Mouse (Mus musculus) embryonic facial prominence, embryonic 11.5 days (tissue): ENCODE data around the gene Nccrp1. TPM values are rescaled to one million over a fixed set of nuclear protein-coding genes. Genes with fewer than 3 reads are reported as not detected.

Experiments used
- ATAC-seq: fragments of 200-750 bp; cut with Nextera tagmentation; replicated peaks from 2 replicates; pipeline ENCODE4 v1.8.0; 2017; ENCODE audit warnings: low read depth; ENCODE audit not compliant: insufficient number of reproducible peaks, low FRiP score, low TSS enrichment
- DNase-seq: peaks from one replicate; pipeline ENCODE4 v3.0.0-alpha.2; 2015; ENCODE audit warnings: low spot score
- H3K27ac ChIP-seq: fragments of 300-500 bp; sonication (generic); replicated peaks from 2 replicates; pipeline ENCODE4 v1.5.1; 2014; ENCODE audit warnings: mild to moderate bottlenecking, low read depth, low read length, control low read depth
- H3K27me3 ChIP-seq: fragments of 300-500 bp; sonication (generic); 2 replicates; pipeline ENCODE4 v1.6.1; 2014; ENCODE audit warnings: mild to moderate bottlenecking, low read length, moderate library complexity, mixed read lengths; ENCODE audit not compliant: control insufficient read depth, insufficient read depth
- H3K36me3 ChIP-seq: fragments of 300-500 bp; sonication (generic); replicated peaks from 2 replicates; pipeline ENCODE4 v1.6.1; 2014; ENCODE audit warnings: low read depth, mild to moderate bottlenecking, low read length, moderate library complexity, mixed read lengths; ENCODE audit not compliant: control insufficient read depth, insufficient read depth
- H3K4me1 ChIP-seq: fragments of 300-500 bp; sonication (generic); 2 replicates; pipeline ENCODE4 v1.6.1; 2014; ENCODE audit warnings: low read length, mixed read lengths; ENCODE audit not compliant: control insufficient read depth, insufficient read depth
- H3K4me2 ChIP-seq: fragments of 300-500 bp; sonication (generic); 2 replicates; pipeline ENCODE4 v1.6.1; 2014; ENCODE audit warnings: low read depth, mild to moderate bottlenecking, control low read depth, low read length, moderate library complexity
- H3K4me3 ChIP-seq: fragments of 300-500 bp; sonication (generic); 2 replicates; pipeline ENCODE4 v1.5.1; 2014; ENCODE audit warnings: low read depth, low read length, control low read depth
- H3K9ac ChIP-seq: fragments of 300-500 bp; sonication (generic); replicated peaks from 2 replicates; pipeline ENCODE4 v1.6.1; 2014; ENCODE audit warnings: mild to moderate bottlenecking, control low read depth, low read length
- H3K9me3 ChIP-seq: fragments of 300-500 bp; sonication (generic); replicated peaks from 2 replicates; pipeline ENCODE4 v1.6.1; 2016; ENCODE audit warnings: mild to moderate bottlenecking, low read length, inconsistent platforms, mixed read lengths; ENCODE audit not compliant: control insufficient read depth
- WGBS: fragments of 180-500 bp; shearing (Covaris S2); extraction: QIAGEN DNeasy Blood & Tissue Kit; methylation state at CpG from one replicate; pipeline ENCODE4 v1.1.7; 2014; 5-methylcytosine and 5-hydroxymethylcytosine counted together
- polyA plus RNA-seq: library from polyadenylated mRNA; unstranded; fragments of >200 nt; fragmentation: Nextera tagmentation; extraction: Ambion mirVana; gene quantifications from 2 replicates; pipeline ENCODE4 v1.2.1, GENCODE M21; 2014

Gene Nccrp1
- polyA plus RNA-seq, 1 experiment from 2014 or later: not detected

DNA sequence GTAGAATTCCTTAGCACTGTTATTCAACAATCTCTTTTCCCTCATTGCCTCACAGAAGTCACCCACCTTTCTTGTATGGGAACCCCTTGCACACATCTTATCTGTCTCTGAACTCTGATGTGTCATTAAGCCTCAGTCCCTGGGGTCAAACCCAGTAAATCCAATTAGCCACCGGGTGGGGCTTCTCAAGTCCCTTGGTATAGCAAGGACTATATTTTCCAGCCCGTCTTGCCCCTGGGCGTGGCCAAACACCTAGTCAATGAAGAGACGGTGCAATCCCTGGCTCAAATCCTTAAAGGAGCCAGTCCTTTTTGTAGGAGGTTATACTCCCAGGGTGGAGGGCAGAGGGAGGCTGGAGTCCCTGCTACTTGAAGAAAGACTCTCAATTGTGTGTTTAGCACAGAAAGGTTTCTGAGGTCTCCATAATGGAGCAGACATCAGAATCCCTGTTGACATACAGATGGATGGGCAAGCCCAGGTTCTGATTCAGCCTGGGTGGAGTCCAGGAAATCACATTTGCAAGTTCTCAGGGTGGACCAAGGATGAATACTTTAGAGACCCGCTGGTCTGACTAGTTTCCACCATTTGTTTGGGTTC lies 9.0 kb upstream of the Nccrp1 start:
- no peaks in the 10 kb centered on the region for H3K4me1 ChIP-seq
- no peak overlapping the region for H3K4me2 ChIP-seq
- no peaks in the 10 kb centered on the region for H3K9me3 ChIP-seq
- H3K4me3 ChIP-seq: no peak overlapping the region
- H3K27ac ChIP-seq: no peak overlapping the region
- WGBS: 21% methylated on average over 5 of the region's 5 CpGs
- no peak overlapping the region for H3K9ac ChIP-seq
- ATAC-seq: no peak
- H3K36me3 ChIP-seq: peaks cover 10% of the 10 kb centered on the region
- H3K27me3 ChIP-seq: no peaks in the 10 kb centered on the region
- no peak for DNase-seq

- Histone ChIP-seq H3K9me3 (no peaks in the 10 kb centered on the region), H3K4me2 (no peak overlapping the region), H3K4me3 (no peak overlapping the region), H3K27me3 (no peaks in the 10 kb centered on the region), H3K27ac (no peak overlapping the region), H3K4me1 (no peaks in the 10 kb centered on the region), H3K36me3 (no peaks in the 10 kb centered on the region), H3K9ac (no peak overlapping the region)
- WGBS: 85% methylated on average over 6 of the region's 6 CpGs
- DNase-seq (no peak), ATAC-seq (no peak)
Measured at GRCm38 (mm10) chr7:28553076-28553475, 6.0 kb upstream of the Nccrp1 start.

GRCm38 (mm10) chr7:28547628-28548027 lies 574 bp upstream of the Nccrp1 start:
- Histone ChIP-seq H3K4me1 (peaks cover 2% of the 10 kb centered on the region), H3K4me3 (peak overlapping the region; percentile 25; the same call in 1 of the 2 replicates), H3K36me3 (no peaks in the 10 kb centered on the region), H3K27ac (no peak overlapping the region), H3K27me3 (peaks cover 31% of the 10 kb centered on the region), H3K9ac (no peak overlapping the region), H3K4me2 (no peak overlapping the region), H3K9me3 (no peaks in the 10 kb centered on the region)
- 56% methylated on average over 7 of the region's 7 CpGs for WGBS
- no peak for DNase-seq
- no peak for ATAC-seq

GRCm38 (mm10) chr7:28546649-28547048 lies 405 bp downstream of the Nccrp1 start:
- Histone ChIP-seq H3K4me1 (peaks cover 2% of the 10 kb centered on the region), H3K4me3 (peak overlapping the region; percentile 25), H3K4me2 (peak overlapping the region; percentile 54), H3K36me3 (no peaks in the 10 kb centered on the region), H3K9ac (peak overlapping the region; percentile 39), H3K27me3 (peaks cover 31% of the 10 kb centered on the region), H3K9me3 (no peaks in the 10 kb centered on the region), H3K27ac (no peak overlapping the region)
- DNase-seq (peak; percentile 24), ATAC-seq (no peak)
- WGBS: under 1% methylated on average over 22 of the region's 22 CpGs

DNA sequence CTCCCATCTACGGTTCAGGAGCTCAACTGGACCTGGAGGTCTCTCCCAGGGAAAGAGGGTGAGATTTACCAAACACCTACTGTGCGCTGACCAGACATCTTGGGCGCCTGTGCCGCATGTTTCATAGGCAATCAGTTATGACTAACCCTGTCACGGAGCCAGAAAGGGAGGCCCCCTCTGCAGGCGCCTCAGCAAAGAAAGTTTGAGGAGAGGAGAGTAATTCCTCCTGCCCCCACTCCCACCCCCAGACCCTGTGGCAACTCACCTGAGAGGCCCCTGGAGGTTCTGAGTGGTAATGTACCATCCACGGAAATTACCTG lies 1.2 kb downstream of the Nccrp1 start:
- DNase-seq (no peak), ATAC-seq (no peak)
- 50% methylated on average over 7 of the region's 7 CpGs for WGBS
- no peaks in the 10 kb centered on the region for H3K9me3 ChIP-seq
- no peak overlapping the region for H3K9ac ChIP-seq
- H3K36me3 ChIP-seq: no peaks in the 10 kb centered on the region
- peaks cover 2% of the 10 kb centered on the region for H3K4me1 ChIP-seq
- H3K4me2 ChIP-seq: no peak overlapping the region
- H3K27ac ChIP-seq: no peak overlapping the region
- no peak overlapping the region for H3K4me3 ChIP-seq
- peaks cover 31% of the 10 kb centered on the region for H3K27me3 ChIP-seq

GRCm38 (mm10) chr7:28545048-28545890 lies 1.8 kb downstream of the Nccrp1 start:
- Histone ChIP-seq H3K9me3 (no peaks in the 10 kb centered on the region), H3K9ac (no peak overlapping the region), H3K27me3 (peaks cover 31% of the 10 kb centered on the region), H3K4me1 (peaks cover 2% of the 10 kb centered on the region), H3K27ac (no peak overlapping the region), H3K4me3 (no peak overlapping the region), H3K36me3 (no peaks in the 10 kb centered on the region), H3K4me2 (no peak overlapping the region)
- 19% methylated on average over 14 of the region's 14 CpGs for WGBS
- ATAC-seq (no peak), DNase-seq (peak; percentile 49)

GRCm38 (mm10) chr7:28544051-28544601 lies 2.9 kb downstream of the Nccrp1 start:
- ATAC-seq (no peak; the same call in 1 of the 2 replicates), DNase-seq (peak; percentile 35)
- Histone ChIP-seq H3K4me3 (peak overlapping the region; percentile 18; the same call in 1 of the 2 replicates), H3K4me1 (peaks cover 2% of the 10 kb centered on the region), H3K27ac (no peak overlapping the region), H3K36me3 (no peaks in the 10 kb centered on the region), H3K9me3 (no peaks in the 10 kb centered on the region), H3K4me2 (peak overlapping the region; percentile 42), H3K27me3 (peaks cover 31% of the 10 kb centered on the region), H3K9ac (no peak overlapping the region; the same call in 1 of the 2 replicates)
- 4% methylated on average over 25 of the region's 27 CpGs for WGBS

DNA sequence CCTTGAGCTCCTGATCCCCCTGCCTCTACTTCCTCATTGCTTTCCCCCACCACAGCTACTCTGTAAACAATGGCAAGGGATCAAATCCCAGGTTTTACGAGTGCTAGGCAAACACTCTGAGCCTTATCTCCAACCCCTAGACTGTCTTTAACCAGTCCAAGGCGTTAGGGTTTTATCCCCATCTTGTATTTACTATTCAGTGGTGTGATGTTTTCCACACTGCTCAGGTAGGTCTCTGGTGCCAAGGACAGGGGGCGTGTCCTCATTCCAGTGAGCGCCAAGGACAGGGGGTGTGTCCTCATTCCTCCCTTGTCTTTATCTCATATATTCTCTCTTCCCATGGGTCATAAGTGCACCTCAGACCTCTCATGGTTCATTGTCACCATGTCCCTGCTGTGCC lies 6.5 kb downstream of the Nccrp1 start, which contains the start of gene Sycn:
Gene Sycn, plus strand, starts transcription at position 360 of the 400 bp plus-strand sequence.
- DNase-seq (no peak), ATAC-seq (no peak)
- Histone ChIP-seq H3K27me3 (peaks cover 9% of the 10 kb centered on the region), H3K36me3 (no peaks in the 10 kb centered on the region), H3K4me2 (no peak within 1 kb of the TSS), H3K4me3 (no peak within 1 kb of the TSS), H3K4me1 (no peaks in the 10 kb centered on the region; the same call in 1 of the 2 replicates), H3K9me3 (no peaks in the 10 kb centered on the region), H3K9ac (no peak within 1 kb of the TSS), H3K27ac (no peak within 1 kb of the TSS)
- WGBS: 74% methylated on average over 4 of the region's 4 CpGs
